Mouse (Mus musculus): ENCODE measurements at regions not wholly inside any gene's neighbourhood (a gene's known extent, or its start where the extent isn't known, plus 50 kb on each side); places are given as distances from the start of the nearest gene placed in this dataset.
"Not testable (repeated sequence)": the region's sequence is repeated elsewhere in the genome, so short reads cannot be mapped to it uniquely, and the experiment has no call there.

DNA sequence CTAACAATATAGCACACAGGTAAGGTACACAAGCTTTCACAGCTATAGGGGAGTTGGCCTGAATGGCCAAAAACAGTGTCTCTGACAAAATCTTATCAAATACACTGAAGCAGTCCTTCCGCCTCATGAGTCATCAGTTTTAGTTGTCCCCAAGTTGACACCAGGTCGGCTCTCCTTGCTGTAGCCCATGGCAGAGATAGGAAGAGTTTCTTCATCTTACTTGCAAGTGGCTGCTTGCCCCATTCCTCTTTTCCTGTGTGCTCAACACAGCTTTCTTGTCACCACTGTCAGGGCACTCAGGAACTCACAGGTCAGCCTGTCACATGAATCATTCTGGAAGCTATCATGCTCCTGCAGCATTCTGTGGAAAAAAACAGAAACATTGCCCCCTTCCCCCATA lies 77.1 kb downstream of the Olfr721-ps1 start:
- not testable (repeated sequence) for DNase-seq (ENCODE audit: low spot score)

DNA sequence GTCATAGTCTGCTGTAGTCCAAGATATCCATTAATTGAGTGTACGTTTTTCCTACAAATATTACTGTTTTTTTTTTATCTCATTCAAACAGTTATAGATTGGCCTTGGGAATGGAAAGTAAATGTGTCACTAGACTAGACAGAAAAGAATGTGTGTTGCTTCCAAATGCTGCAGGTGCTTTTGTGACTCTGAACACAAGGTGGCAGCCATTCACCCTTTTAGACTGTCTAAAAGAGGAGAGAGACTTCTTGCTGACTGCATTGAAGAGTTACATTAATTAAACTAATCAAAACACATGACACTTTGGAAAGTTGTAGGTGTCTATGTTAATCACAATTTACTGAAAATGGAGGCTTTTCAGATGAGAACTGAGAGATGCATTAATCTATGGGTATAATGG lies 80.7 kb downstream of the Olfr721-ps1 start:
- DNase-seq (ENCODE audit: low spot score): no peak

DNA sequence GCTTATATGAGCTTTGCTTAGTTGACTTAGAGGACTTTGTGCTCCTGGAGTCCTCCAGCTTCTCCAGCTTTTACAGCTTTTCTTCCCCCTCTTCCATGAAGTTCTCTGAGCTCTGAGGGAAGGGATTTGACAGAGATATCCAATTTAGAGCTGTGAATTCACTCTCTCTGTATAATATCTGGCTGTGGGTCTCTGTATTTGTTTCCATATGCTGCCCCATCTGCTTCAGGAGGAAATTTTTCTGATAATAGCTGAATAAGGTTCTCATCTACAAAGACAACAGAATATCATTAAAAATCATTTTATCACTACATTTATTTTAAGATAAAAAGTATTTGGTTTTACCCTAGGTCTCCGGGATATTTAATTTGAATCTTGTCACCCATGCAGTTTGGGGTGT lies 85.3 kb downstream of the Olfr721-ps1 start:
- DNase-seq (ENCODE audit: low spot score): no peak

DNA sequence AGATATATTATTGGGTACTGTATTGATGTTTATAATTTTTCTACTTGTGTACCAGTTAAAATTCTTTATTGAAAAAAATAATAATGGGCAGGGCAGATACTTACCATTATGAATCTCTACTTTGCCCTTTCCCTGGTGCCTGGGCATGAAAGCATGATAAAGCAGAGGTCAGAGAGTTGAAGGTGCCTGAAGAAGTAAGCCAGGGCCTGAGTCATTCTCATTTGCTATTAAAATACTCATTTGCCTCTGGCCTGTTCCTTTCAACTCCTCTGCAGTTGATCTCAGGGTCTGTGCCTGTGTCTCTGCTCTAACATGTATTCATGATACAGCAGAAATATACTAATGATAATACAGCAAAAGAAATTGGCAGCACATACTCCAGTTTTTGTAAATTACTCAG lies 89.4 kb downstream of the Olfr721-ps1 start:
- no peak for DNase-seq (ENCODE audit: low spot score)

DNA sequence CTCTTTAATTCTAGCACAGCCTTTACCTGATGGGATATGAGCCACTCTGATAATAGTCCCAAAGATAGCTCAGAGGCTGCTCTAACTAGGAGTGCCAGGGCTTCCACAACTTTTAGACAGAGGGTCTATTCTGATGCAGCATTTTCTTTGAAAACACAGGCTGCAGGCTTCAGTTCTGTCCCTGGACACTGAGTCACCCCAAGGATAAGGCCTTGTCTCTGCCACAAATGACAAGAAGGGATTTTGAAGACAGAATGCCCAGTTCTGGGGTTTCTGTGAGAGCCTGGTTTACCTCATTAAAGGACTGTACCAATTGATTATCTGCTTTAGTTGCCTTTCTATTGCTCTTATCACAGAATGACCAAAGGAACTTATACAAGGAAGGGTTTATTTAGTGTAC lies 90.9 kb downstream of the Olfr721-ps1 start:
- no peak for DNase-seq (ENCODE audit: low spot score)

DNA sequence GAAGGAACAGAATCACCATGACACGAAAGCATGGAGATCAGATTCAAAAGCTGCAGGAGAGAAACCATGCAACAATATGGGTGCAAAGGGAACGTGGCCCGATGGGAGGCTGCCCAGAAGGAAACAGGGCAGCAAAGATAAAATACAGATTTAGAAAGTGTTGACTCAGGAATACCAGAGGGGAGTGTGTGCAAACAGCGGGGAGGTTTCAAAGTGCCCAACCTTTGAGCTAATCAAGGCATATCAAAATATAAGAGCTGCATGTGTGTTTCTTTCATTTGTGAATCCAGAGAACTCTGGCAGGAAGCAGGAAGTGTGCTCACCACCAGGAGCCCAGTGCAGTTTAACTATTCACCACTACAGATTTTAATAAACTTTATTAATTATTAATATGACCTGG lies 110.8 kb downstream of the Olfr721-ps1 start:
- DNase-seq (ENCODE audit: low spot score): no peak

DNA sequence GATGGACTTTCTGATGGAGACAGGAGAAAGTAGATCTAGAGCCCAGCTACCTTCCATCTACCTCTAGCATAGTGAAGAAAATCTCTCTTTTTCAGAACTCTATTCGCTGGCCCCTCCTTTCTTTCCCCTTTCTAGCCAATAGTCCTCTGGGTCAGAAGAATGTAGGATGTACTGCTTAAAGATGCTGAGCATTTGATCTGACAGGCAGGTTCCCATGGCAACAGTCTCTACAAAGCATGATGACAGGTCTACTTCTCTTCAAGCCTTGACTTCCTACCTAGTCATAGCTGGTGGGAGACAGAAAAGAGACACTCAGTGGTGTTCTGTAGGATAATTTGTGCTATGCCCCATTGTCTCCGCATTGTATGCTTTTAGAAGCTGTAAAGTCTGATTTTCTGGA lies 112.0 kb downstream of the Olfr721-ps1 start:
- DNase-seq (ENCODE audit: low spot score): no peak

DNA sequence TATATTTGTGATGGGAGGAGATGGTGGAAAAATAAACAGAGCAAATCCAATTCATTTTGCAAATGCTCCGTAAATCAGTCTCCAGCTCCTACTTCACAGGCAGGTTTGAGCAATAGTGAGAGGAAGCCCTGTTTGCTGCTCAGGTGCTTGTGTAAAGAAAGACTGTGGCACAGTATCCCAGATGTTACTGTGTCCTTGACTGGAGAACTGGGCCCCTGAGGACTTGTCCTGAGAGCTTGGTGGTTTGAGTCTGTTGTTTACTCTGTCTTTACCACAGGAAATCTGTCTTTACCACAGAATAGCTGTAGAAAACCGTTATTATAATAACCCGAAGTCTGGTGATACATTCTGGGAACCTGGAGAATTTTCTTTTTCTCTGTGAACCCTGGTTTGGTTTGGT lies 112.4 kb downstream of the Olfr721-ps1 start:
- no peak for DNase-seq (ENCODE audit: low spot score)

DNA sequence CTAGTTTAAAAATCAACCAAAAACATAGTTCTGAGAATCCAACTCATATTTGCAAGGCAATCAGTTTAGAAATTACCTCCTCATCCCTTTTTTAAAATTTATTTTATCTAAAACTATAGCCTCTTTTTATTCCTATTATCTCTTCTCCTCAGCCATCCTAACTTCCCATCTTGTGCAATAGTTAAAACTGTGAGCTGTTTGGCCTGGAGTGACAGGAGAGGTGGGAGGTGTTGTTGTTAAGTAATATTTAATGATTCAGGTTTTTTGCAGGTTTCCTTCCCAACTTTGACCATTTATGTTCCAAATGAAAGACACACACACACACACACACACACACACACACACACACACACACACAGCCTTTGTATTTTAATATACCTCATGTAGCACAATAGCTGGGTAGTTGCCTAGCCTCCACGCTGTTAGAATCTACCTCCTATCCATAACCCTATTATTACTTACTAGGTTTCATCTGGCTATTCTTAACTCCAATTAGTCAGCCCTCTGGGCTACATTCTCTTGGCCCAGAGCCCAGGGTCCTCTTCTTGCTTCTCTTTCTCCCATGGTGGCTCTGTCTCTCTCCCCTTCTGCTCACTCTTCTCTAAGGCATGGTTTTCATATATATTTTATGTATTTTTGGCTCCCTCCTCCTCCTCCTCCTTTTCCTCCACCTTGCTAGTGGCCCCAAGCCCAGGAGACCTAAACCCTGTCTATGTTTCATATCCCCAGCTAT lies 113.5 kb downstream of the Olfr721-ps1 start:
- no peak for DNase-seq (ENCODE audit: low spot score)

DNA sequence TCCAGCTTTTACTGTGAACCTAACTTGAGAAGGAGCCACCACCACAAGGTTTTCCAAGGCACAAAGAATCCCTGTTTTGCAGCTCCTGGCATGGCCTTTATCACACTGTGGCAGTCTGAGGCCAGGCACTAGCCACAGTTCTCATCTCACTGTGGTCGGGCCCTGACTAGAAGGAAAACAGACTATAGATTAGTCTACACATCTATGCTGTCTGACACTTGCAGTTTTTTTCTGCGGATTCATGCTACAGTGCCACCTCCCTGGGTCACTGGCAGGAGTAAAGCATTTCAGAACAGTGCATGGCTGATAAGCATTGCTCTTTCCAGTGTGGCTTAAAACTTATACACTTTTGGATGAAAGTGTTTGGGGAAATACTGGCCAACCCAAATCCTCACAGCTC lies 114.3 kb downstream of the Olfr721-ps1 start:
- no peak for DNase-seq (ENCODE audit: low spot score)

DNA sequence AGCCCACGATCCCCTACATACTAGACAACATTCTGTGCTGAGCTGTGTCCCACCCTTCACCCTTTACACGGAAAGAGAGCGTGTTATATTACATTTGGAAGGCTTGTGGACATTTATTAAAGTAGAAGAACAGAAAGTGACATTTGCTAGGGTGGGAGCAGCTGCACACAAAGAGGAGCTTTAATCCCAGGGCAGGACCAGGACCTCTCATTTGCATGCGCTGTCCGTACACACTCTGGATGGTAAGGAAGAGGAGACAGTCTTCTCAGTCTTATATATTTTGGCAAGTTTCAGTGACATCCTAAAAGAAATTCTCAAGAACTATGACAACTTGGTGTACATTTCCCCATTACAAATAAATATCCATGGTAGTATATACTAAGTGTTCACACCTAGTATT lies 114.8 kb downstream of the Olfr721-ps1 start:
- DNase-seq (ENCODE audit: low spot score): no peak

DNA sequence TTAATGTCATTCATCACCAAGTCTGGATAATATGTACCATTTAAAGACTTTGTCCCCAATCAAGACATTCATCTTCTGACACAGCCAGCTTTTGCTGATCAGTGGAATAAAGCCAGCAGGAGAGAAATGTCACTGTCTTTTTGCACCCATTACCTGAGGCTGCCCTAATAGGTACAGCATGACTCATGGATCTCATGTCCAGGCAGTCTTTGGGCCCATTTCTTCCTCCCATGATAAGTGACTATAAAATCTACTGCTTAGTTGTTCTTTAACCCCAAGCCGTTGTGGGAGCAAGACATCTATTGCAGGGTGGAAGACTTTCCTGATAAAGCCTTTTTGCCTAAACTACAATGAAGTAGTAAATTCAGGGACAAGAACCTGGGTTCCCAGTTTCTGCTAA lies 116.9 kb downstream of the Olfr721-ps1 start:
- DNase-seq (ENCODE audit: low spot score): no peak

DNA sequence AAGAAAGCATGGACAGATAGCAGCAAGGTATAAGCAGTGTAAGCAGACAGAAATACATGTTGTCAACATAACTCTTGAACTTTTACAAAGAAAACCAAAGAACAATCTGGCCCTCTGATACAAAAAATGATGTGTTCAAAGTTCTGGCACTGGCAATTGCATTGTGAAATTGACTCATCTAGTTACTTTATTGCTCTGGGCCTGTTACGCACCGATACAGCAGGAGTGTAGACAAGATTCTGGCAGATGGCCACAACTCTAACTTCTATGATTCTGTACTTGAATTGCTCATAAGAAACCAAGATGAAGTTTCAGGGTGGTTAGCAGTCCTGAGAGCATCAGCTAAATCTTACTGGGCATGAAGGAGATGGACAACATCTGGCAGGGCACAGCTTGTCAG lies 117.7 kb downstream of the Olfr721-ps1 start:
- no peak for DNase-seq (ENCODE audit: low spot score)

DNA sequence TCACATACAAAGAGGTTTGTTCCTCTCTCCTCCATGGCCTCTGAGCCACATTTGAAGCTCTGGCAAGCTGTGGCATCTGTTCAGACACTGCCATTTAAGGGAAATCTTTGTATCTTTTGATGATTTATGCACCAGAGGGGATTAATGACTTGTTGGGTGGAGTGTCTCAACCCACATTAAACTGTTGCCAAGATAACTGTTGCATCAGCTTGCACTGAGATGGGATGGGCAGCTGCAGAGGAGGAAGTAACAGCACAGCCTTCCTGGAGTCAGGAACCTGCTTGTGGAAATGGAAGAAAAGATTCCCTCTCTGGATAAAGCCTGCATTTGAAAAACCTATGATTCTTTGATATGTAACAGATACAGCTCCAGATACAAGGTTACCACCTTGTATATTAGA lies 119.1 kb downstream of the Olfr721-ps1 start:
- DNase-seq (ENCODE audit: low spot score): no peak

DNA sequence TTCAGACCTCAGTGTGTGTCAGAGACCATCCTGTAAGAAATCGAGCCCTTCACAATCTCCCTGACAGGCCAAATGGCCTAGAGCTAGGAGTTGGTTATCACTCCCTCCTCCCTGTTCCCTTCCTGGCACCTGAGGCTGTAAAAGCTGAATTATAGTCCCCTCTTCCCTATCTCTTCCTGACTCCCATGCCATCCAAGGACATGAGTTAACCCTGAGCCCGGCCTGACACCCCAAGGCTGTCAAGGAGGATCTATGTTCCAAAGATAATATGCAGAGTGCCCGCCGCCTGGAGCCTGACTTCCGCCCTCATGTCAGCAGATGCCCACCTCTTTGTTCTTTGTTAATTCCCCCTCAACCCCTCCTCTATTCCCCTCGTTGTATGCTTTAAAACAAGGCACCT lies 120.2 kb downstream of the Olfr721-ps1 start:
- not testable (repeated sequence) for DNase-seq (ENCODE audit: low spot score)

DNA sequence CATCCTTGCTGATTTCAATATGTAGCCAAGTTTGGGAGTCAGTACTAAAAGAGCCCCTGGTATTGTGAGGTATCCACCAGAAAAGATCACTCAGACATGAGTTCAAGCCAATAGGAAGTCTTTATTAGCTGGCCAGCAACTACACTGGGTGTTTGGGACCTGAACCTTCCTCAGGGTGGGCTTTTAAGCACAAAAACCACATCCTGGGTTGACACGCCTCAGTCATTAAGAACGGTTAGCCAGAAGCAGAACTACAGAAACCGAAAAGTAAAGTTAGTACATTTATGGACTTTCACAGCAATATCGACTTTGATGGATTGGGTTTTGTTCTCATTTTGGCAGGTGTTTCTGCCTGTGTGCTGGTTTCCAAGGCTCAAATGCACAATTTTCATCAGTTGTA lies 124.1 kb downstream of the Olfr721-ps1 start:
- DNase-seq (ENCODE audit: low spot score): no peak

DNA sequence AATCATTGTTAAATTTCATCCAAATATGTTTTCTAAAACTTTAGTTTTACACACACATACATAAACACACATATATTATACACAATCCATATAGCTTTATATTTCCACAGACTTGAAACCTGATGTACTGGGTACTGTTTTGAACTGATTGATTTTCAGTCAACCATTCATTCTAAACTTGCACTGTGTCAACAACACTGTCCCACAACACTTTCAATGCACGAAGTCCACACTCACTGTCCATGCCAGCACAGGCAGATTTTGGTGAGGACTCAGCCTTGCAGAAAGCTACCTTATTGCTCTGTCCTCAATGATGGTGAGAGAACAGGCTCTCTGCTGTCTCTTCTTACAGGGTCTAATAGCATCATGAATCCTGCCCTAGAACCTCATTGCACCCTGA lies 127.3 kb downstream of the Olfr721-ps1 start:
- no peak for DNase-seq (ENCODE audit: low spot score)

DNA sequence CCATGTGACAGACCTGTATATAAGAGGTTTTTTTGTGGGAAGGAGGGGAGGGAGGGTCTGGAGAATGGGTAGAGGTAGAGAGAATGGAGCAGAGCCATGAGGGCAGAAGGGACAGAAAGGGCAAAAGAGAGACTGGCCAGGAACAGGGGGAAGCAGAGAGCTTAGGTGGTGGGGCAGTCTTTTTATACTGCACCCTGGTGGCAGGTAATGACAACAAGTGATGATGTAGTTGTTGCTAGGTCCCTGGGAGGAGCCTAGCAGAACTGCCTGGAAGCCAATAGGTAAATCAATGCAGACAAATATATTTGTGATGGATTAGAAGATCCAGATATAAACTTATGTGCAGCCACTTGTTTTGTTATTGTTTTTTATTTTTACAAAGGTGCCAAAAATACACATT lies 140.1 kb downstream of the Olfr721-ps1 start:
- DNase-seq (ENCODE audit: low spot score): no peak

DNA sequence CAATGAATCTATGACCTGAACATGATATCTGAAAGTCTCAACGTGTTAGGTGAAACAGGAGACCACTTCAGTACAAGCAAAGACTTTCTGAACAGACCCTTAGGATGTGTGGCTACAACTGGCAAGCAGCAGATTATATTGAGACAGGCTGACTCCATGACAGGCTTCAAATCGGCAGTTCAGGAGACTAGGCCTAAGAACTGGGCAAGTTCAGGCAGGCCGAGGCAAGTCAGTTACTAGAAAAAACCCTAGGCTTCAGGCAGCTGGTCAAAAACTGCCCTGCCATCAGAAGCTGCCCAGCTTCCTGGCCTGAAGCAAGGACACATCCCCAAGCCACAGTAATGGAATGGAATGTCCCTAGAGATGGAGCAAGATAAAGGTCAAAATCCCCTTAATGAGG lies 140.6 kb downstream of the Olfr721-ps1 start:
- no peak for DNase-seq (ENCODE audit: low spot score)

DNA sequence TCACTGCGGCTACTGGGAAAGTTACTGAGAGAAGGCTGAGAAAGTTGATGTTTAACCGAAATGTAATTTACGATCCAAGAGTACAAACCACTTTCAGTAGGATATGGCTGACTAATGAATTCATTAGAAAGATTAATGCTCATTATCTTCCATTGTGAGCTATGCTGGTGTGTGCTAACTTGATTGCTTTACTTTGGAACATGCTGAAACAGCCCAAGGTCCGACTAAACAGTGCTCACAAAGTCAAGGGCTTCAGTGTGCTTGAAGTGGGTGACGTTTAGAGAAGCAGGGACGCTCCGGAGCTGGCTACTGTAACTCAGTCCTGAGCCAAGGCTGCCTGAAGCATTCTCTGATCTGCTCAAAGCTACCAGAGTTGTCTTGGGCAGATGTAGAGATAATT lies 143.1 kb downstream of the Olfr721-ps1 start:
- DNase-seq (ENCODE audit: low spot score): no peak

DNA sequence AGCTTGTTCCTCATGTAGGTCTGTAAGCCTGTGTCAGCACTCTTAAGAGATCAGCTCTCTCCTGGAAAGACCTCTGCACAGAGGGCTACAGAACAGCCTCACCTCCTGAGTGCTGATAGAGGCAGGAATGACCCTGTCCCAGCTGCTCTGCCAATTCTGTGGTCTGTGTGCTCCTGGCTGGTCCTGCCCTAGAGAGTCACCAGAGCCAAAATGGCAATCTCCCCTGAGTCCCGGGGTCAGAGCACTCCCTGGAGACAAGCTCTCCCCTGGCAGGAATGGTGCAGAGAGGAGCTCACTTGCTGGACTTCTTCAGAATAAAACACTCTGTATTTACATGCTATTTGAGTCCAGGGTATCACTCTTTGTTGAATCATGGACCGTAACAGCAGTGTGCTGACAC lies 149.9 kb upstream of the Slc4a7 start:
- DNase-seq (ENCODE audit: low spot score): no peak

DNA sequence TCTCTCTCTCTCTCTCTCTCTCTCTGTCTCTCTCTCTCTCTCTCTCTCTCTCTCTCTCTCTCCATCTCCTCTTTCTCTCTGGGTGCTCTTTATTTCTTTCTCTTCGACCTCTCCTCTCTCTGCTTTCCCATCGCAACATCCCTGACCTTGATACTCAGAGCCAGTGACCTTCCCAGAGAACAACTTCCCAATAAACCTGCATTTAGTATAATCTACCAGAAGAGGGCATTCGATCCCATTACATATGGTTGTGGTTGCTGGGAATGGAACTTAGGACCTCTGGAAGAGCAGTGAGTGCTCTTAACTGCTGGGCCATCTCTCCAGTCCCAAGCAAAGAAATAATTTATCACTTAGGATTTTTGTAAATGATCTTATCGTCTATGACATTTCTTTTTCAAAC lies 127.2 kb upstream of the Slc4a7 start:
- DNase-seq (ENCODE audit: low spot score): no peak

DNA sequence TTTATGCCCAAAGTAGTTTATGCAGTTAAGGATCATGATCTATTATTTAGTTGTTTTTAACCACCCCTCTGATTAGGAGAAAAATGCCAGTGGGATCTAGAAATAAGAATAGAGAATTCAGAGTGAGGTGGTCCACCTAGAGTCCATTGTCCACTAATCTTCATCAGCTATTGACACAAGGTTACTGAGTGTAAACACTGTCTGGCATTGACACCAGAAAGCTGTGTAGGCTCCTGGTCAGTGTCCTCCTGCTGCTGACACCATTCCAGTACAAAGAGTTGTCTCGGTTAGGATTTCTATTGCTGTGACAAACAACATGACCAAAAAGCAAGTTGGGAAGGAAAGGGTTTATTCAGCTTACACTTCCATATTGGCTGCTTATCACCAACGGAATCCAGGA lies 110.1 kb upstream of the Slc4a7 start:
- DNase-seq (ENCODE audit: low spot score): no peak

DNA sequence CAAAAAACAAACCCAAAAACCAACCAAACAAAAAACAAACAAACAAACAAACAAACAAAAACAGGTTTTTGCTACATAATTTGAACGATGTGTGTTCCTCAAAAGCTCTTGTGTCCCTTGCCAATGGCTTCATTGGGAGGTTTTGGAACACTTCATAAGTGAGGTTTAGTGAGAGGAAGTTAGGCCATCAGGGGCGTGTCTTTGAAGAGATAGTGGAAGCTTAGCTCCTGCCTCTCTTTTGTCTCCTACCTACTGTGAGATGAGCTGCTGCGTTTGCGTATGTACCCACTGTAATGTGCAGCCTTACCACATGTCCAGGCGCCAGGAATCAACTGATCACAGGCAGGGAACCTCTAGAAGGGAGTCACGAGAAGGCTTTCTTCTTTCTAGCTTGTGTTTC lies 107.3 kb upstream of the Slc4a7 start:
- no peak for DNase-seq (ENCODE audit: low spot score)
